Mouse (Mus musculus): ENCODE data around the gene Abcg8. TPM values are rescaled to one million over a fixed set of nuclear protein-coding genes. Genes with fewer than 3 reads are reported as not detected.

The Abcg8 gene
- polyA plus RNA-seq, 1 experiment from 2014 or later, result 5.6 TPM

DNA sequence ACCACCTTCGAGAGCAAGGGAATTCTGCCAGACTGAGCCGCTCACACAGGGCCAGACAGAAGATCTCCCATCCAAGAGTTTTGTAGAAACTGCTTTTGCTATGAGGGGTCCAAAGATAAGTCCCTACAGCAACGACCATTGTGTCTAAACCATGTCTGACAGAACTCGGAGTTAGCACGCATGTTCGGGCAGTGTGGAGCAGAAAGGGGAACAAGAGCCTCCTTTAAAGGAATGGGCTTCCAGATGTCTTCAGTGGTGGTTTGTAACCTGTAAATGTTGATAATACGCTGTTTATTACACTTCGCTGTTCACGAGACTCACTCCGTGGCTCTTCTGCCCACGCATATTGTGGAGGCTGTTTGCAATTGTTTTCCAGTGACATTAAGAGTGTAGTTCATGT, 1.5 kb downstream of the Abcg8 start:
- no peaks in the 10 kb centered on the region for H3K36me3 ChIP-seq (replicated peaks; ENCODE audit: insufficient read depth, low read length)
- WGBS (ENCODE audit: insufficient replicate concordance), result 53% methylated on average over 11 of the region's 11 CpGs
- TF ChIP-seq CTCF (IDR thresholded peaks at IDR 0.05; ENCODE audit: low read depth) (no peak), EP300 (IDR thresholded peaks at IDR 0.05; ENCODE audit: low read depth) (no peak)
- H3K27me3 ChIP-seq (ENCODE audit: insufficient read depth, low read length), result peaks cover 8% of the 10 kb centered on the region
- DNase-seq, result no peak
- no peak for ATAC-seq
- no peak overlapping the region for H3K4me3 ChIP-seq (ENCODE audit: low read depth, low read length)
- H3K9ac ChIP-seq (replicated peaks), result no peak overlapping the region
- H3K27ac ChIP-seq (ENCODE audit: low read depth), result no peak overlapping the region
- H3K9me3 ChIP-seq (ENCODE audit: low read length), result no peaks in the 10 kb centered on the region
- peaks cover 3% of the 10 kb centered on the region; the same call in 1 of the 2 replicates for H3K4me1 ChIP-seq (ENCODE audit: insufficient read depth)
- no peak overlapping the region for H3K4me2 ChIP-seq (ENCODE audit: low read depth, low read length)

DNA sequence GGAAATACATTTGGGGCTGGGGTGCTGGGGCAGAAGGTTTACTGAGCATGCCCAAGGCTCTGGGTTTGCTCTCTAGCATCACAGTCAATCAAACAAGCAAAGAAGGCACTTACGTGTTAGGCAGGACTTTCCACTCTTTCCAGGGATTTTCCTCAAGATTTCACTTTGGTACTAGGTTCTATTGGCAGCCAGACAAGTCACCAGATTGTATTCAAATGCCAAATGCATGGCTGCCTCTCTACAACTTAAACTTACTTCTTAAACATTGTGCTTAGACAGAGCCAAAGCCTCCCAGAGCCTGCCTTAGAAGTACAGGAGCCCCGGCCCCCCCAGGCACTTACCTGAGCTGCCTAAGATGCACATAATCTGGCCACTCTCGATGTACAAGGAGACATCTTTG, 5.6 kb downstream of the Abcg8 start:
- 0 out of 2 replicates have a peak overlapping the region, but pooled peaks have one; percentile 15 for H3K4me3 ChIP-seq (ENCODE audit: low read depth, low read length)
- H3K27ac ChIP-seq (ENCODE audit: low read depth), result no peak overlapping the region
- TF ChIP-seq CTCF (IDR thresholded peaks at IDR 0.05; ENCODE audit: low read depth), result no peak
- no peak for TF ChIP-seq EP300 (IDR thresholded peaks at IDR 0.05; ENCODE audit: low read depth)
- H3K9ac ChIP-seq (replicated peaks), result no peak overlapping the region
- no peaks in the 10 kb centered on the region for H3K36me3 ChIP-seq (replicated peaks; ENCODE audit: insufficient read depth, low read length)
- DNase-seq, result no peak
- peak overlapping the region; percentile 52 for H3K4me2 ChIP-seq (ENCODE audit: low read depth, low read length)
- H3K9me3 ChIP-seq (ENCODE audit: low read length), result no peaks in the 10 kb centered on the region
- no peak for ATAC-seq
- H3K27me3 ChIP-seq (ENCODE audit: insufficient read depth, low read length), result no peaks in the 10 kb centered on the region
- peaks cover 4% of the 10 kb centered on the region; the same call in 1 of the 2 replicates for H3K4me1 ChIP-seq (ENCODE audit: insufficient read depth)
- 77% methylated on average over 3 of the region's 3 CpGs for WGBS (ENCODE audit: insufficient replicate concordance)

DNA sequence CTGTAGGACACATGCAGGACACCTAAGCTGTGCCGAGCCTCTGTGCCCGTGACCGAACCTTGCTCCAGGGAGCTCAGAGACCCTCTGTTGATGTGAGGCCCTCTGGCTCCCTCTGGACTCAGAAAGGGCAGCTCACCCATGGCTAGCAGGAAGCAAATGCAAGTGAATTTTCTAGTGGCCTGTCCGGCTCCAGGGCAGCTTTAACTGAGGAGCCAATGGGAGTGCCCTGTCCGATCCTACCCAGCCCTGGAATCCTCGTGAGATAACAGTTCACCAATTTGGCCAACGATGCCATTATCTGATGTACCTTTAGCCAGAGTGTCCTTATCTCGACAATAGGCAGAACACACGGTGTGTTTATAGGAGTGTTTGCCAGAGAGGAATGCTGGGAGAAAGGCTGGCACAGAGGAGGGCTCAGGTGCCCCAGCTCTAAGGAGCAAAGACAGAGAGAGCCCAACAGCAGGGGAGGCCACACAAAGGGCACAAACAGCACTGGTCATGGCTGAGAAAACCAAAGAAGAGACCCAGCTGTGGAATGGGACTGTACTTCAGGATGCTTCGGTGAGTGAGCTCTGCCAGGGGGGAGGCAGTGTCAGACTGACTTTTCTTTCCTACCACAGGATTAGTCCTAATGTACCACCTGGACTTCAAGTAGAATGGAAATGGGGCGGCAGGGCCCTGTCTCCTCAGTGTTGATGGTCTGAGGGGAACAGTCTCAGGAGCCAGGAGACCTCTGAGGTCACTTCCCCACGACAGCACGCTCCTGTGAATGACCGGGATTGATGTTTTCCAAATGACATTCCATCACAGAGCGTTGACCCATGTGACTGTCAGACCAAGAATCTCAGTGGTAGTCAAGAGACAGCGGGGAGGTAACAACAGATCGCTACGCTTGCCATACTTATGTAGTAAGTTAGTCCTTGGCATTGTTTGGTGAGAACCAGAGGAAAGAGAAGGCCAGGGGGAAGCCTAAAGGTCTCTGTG, 6.9 kb downstream of the Abcg8 start, which contains the start of gene Abcg5:
TSS of gene Abcg5 (minus strand) at position 278 of the 984 bp plus-strand sequence.
- Histone ChIP-seq H3K9me3 (ENCODE audit: low read length) (no peaks in the 10 kb centered on the region), H3K27me3 (ENCODE audit: insufficient read depth, low read length) (no peaks in the 10 kb centered on the region), H3K9ac (replicated peaks) (peak within 1 kb of the TSS; percentile 41; the same call in 1 of the 2 replicates), H3K27ac (ENCODE audit: low read depth) (peak within 1 kb of the TSS; percentile 68; the same call in 1 of the 2 replicates), H3K36me3 (replicated peaks; ENCODE audit: insufficient read depth, low read length) (no peaks in the 10 kb centered on the region), H3K4me1 (ENCODE audit: insufficient read depth) (peaks cover 4% of the 10 kb centered on the region; the same call in 1 of the 2 replicates), H3K4me3 (ENCODE audit: low read depth, low read length) (0 out of 2 replicates have a peak within 1 kb of the TSS, but pooled peaks have one; percentile 15), H3K4me2 (ENCODE audit: low read depth, low read length) (peak within 1 kb of the TSS; percentile 52)
- TF ChIP-seq EP300 (IDR thresholded peaks at IDR 0.05; ENCODE audit: low read depth), result 0 out of 2 replicates have a peak, but pooled peaks have one; percentile 28
- no peak for TF ChIP-seq CTCF (IDR thresholded peaks at IDR 0.05; ENCODE audit: low read depth)
- 64% methylated on average over 18 of the region's 18 CpGs for WGBS (ENCODE audit: insufficient replicate concordance)
- ATAC-seq, result peak; percentile 89
- DNase-seq, result no peak

DNA sequence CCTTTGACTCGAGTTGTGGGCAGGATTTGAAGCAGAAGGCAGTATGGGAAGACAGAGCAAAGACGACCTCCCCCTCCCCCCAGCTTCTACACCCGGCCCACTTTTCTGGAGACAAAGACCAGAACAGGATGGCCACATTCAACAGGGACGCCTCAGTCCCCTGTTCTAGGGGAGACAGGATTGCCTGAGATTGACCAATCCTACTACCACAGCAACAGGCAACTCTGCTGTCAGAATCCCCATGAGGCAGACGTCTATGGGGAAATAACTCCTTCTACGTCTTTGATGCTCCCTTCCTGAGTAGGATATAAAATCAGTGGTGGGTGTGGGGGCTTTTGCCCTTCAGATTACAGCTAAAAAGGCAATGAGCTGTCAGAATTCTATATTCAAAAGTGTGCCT, 8.2 kb downstream of the Abcg8 start:
- H3K9me3 ChIP-seq (ENCODE audit: low read length), result no peaks in the 10 kb centered on the region
- H3K36me3 ChIP-seq (replicated peaks; ENCODE audit: insufficient read depth, low read length), result no peaks in the 10 kb centered on the region
- ATAC-seq (no peak), DNase-seq (no peak)
- H3K9ac ChIP-seq (replicated peaks), result no peak overlapping the region
- TF ChIP-seq EP300 (IDR thresholded peaks at IDR 0.05; ENCODE audit: low read depth) (no peak), CTCF (IDR thresholded peaks at IDR 0.05; ENCODE audit: low read depth) (no peak)
- H3K4me1 ChIP-seq (ENCODE audit: insufficient read depth), result peaks cover 7% of the 10 kb centered on the region
- H3K27ac ChIP-seq (ENCODE audit: low read depth), result no peak overlapping the region
- WGBS (ENCODE audit: insufficient replicate concordance), result 30% methylated on average over 6 of the region's 6 CpGs
- peak overlapping the region; percentile 45 for H3K4me2 ChIP-seq (ENCODE audit: low read depth, low read length)
- no peaks in the 10 kb centered on the region for H3K27me3 ChIP-seq (ENCODE audit: insufficient read depth, low read length)
- H3K4me3 ChIP-seq (ENCODE audit: low read depth, low read length), result no peak overlapping the region

DNA sequence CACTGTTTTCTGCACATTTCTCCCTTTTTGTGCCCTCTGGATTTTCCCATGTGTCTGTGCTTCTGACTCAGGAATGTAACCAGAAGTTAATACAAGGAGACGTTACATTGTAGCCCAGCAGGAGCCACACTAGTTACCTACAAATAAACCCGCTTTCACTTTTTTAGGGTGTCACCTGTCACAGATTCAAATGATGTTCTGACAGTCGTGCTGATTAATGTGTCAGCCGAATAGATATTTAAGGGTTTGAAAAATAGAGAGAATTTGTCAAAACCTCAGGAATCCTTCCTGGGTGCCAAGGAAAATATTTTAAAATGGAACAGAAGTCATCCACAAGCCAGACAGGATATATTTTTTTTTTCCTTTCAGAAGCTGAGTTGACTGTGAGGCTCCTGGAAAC, 9.2 kb downstream of the Abcg8 start:
- Histone ChIP-seq H3K27me3 (ENCODE audit: insufficient read depth, low read length) (no peaks in the 10 kb centered on the region), H3K4me2 (ENCODE audit: low read depth, low read length) (no peak overlapping the region), H3K36me3 (replicated peaks; ENCODE audit: insufficient read depth, low read length) (no peaks in the 10 kb centered on the region), H3K27ac (ENCODE audit: low read depth) (no peak overlapping the region), H3K9me3 (ENCODE audit: low read length) (no peaks in the 10 kb centered on the region), H3K9ac (replicated peaks) (no peak overlapping the region), H3K4me1 (ENCODE audit: insufficient read depth) (peaks cover 11% of the 10 kb centered on the region), H3K4me3 (ENCODE audit: low read depth, low read length) (no peak overlapping the region)
- ATAC-seq, result no peak
- no peak for DNase-seq
- WGBS (ENCODE audit: insufficient replicate concordance), result 74% methylated on average over 4 of the region's 4 CpGs
- no peak for TF ChIP-seq EP300 (IDR thresholded peaks at IDR 0.05; ENCODE audit: low read depth)
- TF ChIP-seq CTCF (IDR thresholded peaks at IDR 0.05; ENCODE audit: low read depth), result no peak

DNA sequence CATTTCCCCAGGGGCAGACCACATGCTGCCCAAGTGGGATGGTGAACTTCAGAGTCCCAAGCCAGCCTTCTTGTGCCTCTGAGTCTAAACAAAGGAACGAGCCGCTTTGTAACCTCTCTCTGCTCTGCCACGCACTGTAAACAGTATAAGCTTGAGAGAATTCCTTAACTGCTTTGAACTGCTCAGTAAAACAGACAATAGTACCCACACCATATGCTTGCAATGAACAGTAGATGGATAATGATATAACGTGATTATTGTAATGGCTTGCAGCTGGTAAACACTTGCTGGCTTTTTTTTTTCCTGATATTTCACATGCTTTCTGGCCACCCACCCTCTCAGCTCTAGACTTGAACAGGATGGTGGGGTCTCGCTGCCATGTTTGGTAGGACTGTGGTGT, 11.9 kb downstream of the Abcg8 start:
- Histone ChIP-seq H3K27me3 (ENCODE audit: insufficient read depth, low read length) (no peaks in the 10 kb centered on the region), H3K9ac (replicated peaks) (no peak overlapping the region), H3K9me3 (ENCODE audit: low read length) (no peaks in the 10 kb centered on the region), H3K27ac (ENCODE audit: low read depth) (no peak overlapping the region), H3K36me3 (replicated peaks; ENCODE audit: insufficient read depth, low read length) (no peaks in the 10 kb centered on the region), H3K4me1 (ENCODE audit: insufficient read depth) (peaks cover 13% of the 10 kb centered on the region), H3K4me2 (ENCODE audit: low read depth, low read length) (no peak overlapping the region), H3K4me3 (ENCODE audit: low read depth, low read length) (no peak overlapping the region)
- 78% methylated on average over 5 of the region's 5 CpGs for WGBS (ENCODE audit: insufficient replicate concordance)
- ATAC-seq (no peak), DNase-seq (no peak)
- TF ChIP-seq CTCF (IDR thresholded peaks at IDR 0.05; ENCODE audit: low read depth), result no peak
- no peak for TF ChIP-seq EP300 (IDR thresholded peaks at IDR 0.05; ENCODE audit: low read depth)
